Mouse (Mus musculus): Measurements from ENCODE around the gene Gm45337.
"Not testable (repeated sequence)": the region's sequence is repeated elsewhere in the genome, so short reads cannot be mapped to it uniquely, and the experiment has no call there.

Gene Gm45337
- long read RNA-seq, experiment 1, result 0 reads
- long read RNA-seq, experiment 2, result 0 reads

DNA sequence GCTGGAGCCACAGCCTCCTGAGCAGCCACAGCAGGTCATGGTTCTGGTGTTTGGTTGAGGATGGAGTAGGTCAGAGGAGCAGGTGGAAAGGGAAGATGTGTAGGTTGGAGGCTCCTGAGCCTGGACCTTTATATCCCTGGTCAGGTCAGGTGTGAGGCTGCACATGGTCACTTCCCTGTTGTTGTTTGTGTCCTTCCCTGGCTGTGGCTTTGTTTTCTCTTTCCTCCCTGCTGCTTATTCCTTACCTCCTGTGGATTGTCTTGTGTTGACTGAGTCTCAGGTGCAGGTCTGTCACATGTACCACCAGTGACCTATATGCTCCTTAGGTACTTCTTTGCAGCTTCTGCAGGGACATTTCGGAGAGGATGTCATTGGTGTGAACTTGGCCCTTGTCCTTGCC, at the start of gene Gm45337:
Gene Gm45337, minus strand, starts transcription at position 101 of the 400 bp plus-strand sequence.
- intact Hi-C loops (cut with DNase I), result loop anchor here (2.0 kb wide), 1 partner anchor 140 kb away; no protein-coding TSS in a partner anchor

DNA sequence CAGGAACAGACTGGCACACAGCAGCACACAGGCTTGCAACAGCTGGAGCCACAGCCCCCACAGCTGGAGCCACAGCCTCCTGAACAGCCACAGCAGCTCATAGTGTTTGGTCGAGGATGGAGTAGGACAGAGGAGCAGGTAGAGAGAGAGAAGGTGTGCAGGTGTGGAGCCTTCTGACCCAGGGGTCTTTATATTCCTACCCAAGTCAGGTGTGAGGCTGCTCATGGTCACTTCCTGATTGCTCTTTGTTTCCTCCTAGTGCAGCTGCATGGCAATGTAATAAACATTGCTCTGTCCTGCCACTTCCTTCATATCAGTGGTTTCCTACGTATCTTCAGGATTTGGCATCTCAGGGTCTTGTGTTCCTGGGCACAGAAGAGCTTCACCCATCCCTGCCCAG, 45.9 kb upstream of the Gm45337 start, which contains the start of gene Gm10153:
Gene Gm10153, minus strand, starts transcription at position 101 of the 400 bp plus-strand sequence.
- intact Hi-C loops (cut with DNase I), result no loop called here

DNA sequence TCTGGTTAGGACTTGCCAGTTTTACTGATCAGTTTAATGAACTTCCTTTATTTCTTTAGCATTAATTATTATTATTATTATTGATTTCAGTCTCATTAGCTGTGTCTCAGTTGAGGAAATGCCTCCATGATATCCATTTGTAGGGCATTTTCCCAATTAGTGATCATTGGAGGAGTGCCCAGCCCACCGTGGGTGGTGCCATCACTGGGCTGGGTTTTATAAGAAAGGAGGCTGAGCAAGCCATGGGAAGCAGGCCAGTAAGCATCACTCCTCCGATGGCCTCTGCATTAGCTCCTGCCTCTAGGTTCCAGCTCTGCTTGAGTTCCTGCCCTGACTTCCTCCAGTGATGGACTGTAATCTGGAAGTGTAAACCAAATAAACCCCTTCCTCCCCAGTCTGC, 43.7 kb upstream of the Gm45337 start:
- intact Hi-C loops (cut with DNase I), result no loop called here

DNA sequence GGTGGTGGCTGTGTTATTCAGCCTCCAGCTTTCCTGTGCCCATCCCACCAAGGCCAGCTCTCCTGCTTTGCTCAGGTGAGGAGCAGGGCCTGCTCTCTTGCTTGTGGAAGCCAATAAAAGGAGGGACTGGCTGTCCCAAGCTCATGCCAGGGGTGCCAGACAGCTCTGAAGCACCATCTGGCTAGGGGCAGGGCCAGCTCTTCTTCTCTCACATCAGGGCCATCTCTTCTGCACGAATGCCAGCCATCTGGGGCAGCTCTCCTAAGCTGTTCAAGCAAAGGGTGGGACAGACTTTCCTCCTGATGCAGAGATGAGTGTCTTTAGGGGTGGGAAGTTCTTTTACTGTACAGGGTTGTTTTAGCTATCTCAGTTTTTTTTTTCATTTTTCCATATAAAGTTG, 36.6 kb upstream of the Gm45337 start:
- intact Hi-C loops (cut with DNase I), result no loop called here

DNA sequence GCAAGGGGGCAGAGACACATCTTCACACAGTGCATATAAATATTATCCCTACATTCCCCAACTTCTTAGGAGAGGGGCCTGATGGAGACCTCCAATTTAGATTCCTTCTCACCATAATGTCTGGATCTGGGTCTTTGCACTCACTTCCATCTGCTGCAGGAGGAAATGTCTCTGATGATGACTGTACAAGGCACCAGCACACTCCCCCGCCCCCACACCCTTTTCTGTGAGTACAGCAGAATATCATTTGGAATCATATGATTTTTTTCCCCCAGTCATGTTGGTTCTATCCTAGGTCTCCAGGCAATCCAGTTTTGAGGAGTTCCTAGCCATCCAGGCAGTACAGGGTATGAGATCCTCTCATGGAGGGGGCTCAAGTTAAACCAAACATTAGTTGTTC, 34.3 kb upstream of the Gm45337 start:
- intact Hi-C loops (cut with DNase I), result no loop called here

DNA sequence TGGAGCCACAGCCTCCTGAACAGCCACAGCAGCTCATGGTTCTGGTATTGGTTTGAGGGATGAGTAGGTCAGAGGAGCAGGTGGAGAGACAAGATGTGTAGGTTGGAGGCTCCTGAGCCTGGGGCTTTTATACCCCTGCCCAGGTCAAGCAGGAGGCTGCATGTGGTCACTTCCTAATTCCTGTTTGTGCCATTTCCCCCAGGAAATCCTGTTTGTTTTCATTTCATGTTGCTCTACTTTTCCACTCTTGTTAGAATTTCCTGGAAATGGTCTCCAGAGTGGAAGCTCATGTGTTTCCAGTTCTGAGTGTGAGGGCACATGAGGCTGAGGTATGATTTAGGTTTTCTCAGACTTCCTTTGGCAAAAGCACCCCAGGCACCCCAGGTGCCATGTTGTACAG, 31.5 kb upstream of the Gm45337 start, which contains the start of gene Krtap5-2:
Gene Krtap5-2, minus strand, starts transcription at position 101 of the 400 bp plus-strand sequence.
- intact Hi-C loops (cut with DNase I), result not testable (repeated sequence)

DNA sequence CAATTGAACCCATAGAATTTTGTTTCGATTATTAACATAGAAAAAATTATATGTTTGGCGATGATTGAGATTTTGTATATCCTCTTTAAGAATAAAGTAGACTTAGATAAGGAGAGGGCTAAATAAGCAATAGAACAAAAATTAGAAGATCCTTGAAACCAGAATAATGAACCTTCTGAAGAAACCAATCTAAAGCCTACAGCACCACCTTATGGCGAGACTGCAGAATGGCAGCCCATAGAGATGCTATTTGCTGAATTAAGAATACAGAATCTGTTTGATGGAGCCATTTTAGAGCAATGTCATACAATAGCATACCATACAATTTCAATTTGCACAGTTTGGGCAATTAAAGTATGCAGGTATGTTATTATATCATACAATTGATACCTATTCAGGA, 25.4 kb upstream of the Gm45337 start:
- intact Hi-C loops (cut with DNase I), result no loop called here

DNA sequence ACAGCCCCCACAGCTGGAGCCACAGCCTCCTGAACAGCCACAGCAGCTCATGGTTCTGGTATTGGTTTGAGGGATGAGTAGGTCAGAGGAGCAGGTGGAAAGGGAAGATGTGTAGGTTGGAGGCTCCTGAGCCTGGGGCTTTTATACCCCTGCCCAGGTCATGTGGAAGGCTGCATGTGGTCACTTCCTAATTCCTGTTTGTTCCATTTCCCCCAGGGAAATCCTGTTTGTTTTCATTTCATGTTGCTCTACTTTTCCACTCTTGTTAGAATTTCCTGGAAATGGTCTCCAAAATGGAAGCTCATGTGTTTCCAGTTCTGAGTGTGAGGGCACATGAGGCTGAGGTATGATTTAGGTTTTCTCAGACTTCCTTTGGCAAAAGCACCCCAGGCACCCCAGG, 21.2 kb upstream of the Gm45337 start, which contains the start of gene Gm4553:
Gene Gm4553, minus strand, starts transcription at position 101 of the 400 bp plus-strand sequence.
- intact Hi-C loops (cut with DNase I), result not testable (repeated sequence)

DNA sequence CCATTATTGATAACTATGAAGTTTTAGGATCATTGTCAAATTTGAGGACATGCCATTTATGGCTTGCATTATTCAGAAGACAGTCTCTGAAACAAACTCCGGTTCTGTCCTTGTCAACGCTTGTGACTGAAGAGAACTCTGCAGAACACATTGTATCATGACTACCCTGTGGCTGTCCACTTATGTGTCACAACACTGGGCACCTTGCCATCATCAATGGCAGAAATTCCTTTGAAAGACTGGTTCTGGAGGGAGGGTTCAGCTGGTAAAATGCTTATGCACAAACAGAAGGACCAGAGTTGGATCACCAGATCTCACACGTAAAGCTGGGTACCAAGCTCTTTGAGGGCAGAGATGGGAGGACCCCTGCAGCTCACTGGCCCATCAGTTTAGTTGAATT, 15.0 kb upstream of the Gm45337 start:
- intact Hi-C loops (cut with DNase I), result no loop called here

DNA sequence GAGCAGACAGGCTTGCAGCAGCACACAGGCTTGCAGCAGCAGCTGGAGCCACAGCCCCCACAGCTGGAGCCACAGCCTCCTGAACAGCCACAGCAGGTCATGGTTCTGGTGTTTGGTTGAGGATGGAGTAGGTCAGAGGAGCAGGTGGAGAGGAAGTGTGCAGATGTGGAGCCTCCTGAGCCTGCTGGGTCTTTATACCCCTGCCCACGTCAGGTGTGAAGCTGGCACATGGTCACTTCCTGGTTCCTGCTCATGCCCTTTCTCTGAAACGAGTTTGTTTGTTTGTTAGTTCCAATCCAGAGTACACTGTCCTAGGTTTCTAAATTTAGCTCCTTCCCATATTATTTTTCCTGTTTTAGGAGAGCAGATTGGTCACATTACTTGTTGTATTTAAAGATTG, 12.6 kb upstream of the Gm45337 start, which contains the start of gene Gm29735:
Gene Gm29735, minus strand, starts transcription at position 101 of the 400 bp plus-strand sequence.
- intact Hi-C loops (cut with DNase I), result not testable (repeated sequence)

DNA sequence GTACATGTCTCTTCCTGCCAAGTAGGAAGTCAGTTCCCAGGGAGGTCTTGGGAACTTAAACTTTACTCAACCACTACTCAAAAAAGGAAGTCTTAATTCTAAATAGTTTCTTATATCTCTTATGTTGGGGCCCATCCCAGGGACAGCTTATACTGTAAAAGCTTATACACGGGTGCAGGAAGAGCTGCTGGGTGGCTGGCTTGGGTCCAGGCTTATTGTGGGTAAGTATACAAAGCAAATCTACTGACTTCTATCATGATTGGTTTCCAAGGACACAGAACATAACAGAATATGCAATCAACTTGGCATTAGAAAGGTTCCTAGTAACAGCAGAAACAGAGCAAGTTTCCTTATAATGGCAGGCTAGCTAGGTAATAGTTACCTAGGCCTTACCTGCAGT, 10.9 kb upstream of the Gm45337 start:
- intact Hi-C loops (cut with DNase I), result no loop called here

DNA sequence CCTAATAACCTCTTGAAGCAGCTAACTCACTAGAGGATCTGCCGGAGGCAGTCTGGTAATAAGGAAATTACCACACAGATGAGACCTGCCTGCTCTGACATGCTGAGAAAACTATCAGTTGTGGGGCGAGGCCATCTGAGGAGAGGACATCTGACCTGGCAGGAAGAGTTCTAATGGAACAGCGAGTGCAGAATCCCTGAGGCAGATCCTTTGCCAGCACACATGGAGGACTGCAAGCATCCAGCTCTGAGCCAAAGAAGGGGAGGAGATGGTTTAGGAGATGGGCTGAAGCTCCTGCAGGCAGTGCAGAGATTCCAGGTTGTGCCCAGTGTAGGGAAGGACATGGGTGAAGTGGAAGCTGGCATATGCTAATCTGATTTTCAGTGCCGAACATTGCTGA, 7.8 kb upstream of the Gm45337 start:
- intact Hi-C loops (cut with DNase I), result no loop called here

DNA sequence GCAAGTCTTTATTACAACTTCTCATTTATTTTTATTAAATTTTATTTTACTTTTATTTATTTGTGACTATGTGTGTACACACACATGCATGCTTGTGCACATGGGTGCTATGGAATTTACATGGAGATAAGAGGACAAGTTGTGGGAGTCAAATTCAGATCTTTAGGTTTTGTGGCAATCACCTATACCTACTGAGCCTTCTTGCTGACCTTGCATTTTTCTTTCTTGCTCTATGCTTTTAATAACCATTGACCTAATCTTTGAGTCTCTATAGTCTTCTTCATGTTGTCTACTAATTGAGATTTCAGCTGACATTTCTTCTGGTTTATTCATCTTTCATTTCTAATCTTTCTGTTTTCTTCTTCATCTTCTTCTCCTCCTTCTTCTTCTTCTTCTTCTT, 4.2 kb upstream of the Gm45337 start:
- intact Hi-C loops (cut with DNase I), result no loop called here

DNA sequence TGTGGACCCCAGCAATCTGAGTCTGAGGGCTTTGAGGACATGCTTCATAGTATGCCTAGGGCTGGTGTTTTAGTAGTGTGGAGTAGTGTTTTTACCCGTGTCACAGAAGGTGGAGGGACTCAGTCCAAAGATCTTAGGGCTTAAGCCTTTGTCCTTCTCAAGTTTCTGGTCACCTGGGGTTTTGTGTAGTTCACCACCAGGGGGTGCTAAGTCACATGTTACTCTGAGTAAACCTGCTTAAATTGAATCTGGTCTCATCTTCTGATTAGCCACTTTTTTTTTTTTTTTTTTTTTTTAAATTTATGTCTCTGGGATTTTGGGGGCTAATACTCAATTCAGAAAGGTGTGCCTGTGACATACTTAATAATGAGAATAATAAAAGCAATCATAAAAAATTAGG, 1.6 kb upstream of the Gm45337 start:
- intact Hi-C loops (cut with DNase I), result loop anchor here (2.0 kb wide), 1 partner anchor 109 kb away; no protein-coding TSS in a partner anchor

DNA sequence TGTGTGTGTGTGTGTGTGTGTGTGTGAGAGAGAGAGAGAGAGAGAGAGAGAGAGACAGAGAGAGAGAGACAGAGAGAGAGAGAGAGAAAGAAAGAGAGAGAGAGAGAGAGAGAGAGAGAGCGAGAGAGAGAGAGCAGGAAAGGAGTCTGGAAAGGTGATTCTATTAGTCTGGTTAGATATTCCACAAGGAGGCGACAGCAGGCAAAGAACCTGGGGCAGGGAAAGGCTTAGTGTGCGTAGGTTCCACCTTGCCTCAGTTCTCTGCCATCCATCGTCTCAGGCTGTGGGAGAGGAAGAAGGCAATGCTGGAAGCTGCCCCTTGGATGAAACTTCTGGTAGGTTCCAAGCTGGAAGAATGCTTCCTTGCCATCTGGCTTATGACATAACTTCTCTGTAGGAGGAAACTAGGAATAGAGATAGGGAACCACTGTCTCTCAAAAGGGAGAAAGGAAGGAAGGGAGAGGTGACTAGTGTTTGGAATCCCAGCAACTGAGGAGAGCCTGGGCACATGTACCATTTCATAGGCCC, 1.1 kb upstream of the Gm45337 start:
- intact Hi-C loops (cut with DNase I), result loop anchor here (2.0 kb wide), 1 partner anchor 139 kb away; no protein-coding TSS in a partner anchor

DNA sequence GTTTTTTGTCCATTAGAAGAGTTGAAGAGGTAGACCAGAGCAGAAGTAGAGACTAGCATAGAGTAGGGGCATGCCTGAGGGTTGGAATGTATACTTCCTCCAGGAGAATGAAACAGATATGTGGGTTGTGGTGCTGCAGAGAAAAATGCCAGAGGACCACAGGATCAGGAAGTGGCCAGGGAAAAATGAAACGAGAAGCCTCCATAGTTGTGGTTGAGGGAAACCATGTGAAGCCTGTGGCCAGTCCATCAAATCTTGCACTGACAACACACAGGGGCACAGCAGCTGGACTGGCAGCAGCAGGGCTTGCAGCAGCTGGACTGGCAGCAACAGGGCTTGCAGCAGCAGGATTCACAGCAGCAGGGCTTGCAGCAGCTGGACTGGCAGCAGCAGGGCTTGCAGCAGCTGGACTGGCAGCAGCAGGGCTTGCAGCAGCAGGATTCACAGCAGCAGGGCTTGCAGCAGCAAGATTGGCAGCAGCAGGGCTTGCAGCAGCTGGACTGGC, 849 bp downstream of the Gm45337 start:
- intact Hi-C loops (cut with DNase I), result loop anchor here (2.0 kb wide), 1 partner anchor 141 kb away; no protein-coding TSS in a partner anchor

DNA sequence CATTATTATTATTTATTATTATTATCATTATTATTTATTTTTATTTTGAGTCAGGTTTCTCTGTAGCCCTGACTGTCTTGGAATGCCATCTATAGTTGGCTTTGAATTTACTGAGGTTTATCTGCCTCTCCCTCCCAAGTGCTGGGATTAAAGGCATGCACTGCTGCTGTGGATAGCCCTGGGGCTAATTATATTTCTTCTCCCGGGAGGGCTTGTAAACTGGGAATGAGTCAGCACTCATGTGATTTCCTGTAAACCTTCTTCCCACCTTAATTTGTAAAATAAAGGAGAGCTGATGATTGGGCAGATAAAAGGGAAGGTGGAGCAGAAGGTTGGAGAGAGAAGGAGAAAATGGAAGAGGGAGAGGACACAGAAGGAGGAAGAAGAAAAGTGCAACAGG, 3.7 kb downstream of the Gm45337 start:
- intact Hi-C loops (cut with DNase I), result no loop called here

DNA sequence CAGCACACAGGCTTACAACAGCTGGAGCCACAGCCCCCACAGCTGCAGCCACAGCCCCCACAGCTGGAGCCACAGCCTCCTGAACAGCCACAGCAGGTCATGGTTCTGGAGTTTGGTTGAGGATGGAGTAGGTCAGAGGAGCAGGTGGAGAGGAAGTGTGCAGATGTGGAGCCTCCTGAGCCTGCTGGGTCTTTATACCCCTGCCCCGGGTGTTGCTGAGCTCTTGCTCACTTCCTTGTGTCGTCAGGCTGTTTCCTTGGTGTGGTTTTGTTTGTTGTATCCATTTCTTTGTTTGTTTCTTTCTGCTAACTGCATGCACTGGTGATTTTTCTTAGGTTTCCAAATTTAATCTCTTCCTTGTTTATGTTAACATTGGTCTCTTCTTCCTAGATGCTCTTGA, 8.5 kb downstream of the Gm45337 start, which contains the start of gene Gm39115:
Gene Gm39115, minus strand, starts transcription at position 101 of the 400 bp plus-strand sequence.
- intact Hi-C loops (cut with DNase I), result not testable (repeated sequence)

DNA sequence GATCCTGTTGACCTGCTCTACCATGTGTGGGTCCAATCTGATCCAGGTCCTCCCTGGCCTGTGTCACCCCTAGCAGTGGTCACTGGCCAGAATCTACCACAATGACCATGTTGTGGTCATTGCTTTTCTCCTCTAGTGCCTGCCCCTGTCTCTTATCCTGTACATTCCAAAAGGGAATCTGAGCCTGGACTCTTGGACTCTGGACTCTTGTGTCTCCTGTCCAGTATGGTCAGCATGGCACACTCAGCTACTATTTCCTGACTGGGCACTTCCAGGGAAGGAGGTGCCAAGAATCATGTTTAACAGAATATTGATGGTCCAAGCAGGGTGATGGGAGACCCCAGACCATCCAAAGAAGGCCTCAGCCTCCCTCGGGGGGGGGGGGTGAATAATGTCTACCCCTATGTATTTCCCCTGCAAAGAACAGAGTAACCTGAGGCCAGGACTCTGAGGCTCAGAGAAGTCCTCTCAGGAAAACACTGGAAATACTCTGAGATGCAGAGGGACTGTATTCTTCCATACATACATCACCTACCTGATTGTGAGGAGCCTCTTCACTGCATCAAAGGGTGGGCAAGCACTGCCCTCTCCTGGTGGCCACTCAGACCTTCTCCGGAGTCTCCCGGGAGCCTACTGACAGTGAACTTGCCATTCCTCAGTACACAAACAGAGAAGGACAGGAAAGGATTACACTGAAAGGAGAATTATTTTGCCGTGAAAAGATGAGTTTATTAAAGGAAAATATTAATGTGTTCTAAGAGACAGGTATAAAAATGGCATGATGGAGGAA, 10.0 kb downstream of the Gm45337 start:
- intact Hi-C loops (cut with DNase I), result no loop called here

DNA sequence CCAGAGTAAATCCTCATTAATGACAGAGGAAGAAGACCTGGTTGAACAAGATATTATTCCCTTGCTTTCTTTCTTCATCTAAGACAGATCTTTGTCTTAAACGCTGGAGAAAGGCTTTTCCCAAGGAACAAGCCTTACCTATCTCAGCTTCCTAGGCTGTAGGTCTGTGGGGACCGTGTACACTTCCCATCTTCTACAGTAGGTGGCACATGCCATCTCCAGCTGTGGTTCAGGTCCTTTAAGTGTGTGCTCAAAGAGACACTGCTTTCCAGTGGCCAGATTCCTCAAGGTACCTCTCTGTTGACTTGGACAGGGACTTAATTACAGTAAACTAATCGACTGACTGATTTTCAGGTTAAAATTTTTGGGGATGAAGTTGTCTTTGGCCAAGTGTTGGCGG, 15.6 kb downstream of the Gm45337 start:
- intact Hi-C loops (cut with DNase I), result no loop called here

DNA sequence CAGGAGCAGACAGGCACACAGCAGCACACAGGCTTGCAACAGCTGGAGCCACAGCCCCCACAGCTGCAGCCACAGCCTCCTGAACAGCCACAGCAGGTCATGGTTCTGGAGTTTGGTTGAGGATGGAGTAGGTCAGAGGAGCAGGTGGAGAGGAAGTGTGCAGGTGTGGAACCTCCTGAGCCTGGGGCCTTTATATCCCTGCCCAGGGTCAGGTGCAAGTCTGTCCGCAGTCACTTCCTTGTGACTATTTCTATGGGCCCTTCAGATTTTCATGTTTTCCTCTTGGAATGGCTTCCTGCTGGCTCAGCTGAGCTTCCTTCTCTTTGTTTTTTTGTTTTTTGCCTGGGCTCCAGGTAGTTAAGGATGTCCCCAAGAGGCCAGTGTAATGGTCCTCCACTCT, 23.8 kb downstream of the Gm45337 start, which contains the start of gene Gm45618:
Gene Gm45618, minus strand, starts transcription at position 101 of the 400 bp plus-strand sequence.
- intact Hi-C loops (cut with DNase I), result not testable (repeated sequence)

DNA sequence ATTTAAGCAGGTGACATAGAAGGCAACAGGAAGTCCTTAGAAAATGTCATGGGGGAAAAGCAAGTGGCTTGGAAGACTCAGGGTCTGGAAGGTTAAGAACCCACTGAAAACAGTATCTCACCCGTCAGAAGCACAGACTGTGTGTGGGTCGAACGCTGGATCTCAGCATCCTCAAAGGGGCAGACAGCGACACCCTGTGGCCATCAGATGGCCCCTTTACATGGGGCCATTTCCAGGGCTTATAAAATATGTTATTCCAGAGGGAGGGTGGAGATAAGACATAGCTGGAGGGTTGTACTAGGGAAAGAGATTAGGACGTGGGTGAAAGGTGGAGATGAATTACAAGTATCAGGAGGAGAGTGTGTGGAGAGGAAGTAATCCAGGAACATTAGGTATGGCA, 24.8 kb downstream of the Gm45337 start:
- intact Hi-C loops (cut with DNase I), result no loop called here

All from adrenal gland (tissue).